Mouse (Mus musculus): ENCODE data around the gene Tmem239. TPM values are rescaled to one million over a fixed set of nuclear protein-coding genes. Genes with fewer than 3 reads are reported as not detected.

Gene Tmem239
- polyA plus RNA-seq, 1 experiment: not detected

DNA sequence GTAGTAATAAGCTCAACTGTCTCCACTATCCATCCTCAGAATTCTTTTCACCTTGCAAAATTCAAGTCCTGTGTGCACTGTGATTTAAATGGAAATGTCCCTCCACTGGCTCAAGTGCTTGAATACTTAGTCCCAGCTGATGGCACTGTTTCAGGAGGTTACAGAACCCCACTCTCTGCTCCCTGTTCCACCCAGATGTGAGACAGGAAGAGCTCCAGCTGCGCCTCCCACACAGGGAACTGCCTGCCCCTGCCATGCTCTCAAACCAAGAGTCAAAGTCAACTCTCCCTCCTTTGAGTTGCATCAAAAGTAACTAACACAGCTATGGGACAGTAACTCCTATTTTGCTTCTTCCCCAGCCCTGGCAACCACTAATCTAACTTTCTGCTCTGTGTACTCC lies 20.1 kb upstream of the Tmem239 start:
- H3K27ac ChIP-seq (ENCODE audit: insufficient read depth, low read depth, low read length): no peak overlapping the region
- TF ChIP-seq CTCF (IDR thresholded peaks at IDR 0.05; ENCODE audit: low read depth, low read length) (no peak), POLR2A (IDR thresholded peaks at IDR 0.05; ENCODE audit: borderline replicate concordance, low read depth, low read length) (no peak)
- no peak overlapping the region for H3K4me3 ChIP-seq (ENCODE audit: insufficient read depth, low read length)
- H3K4me1 ChIP-seq (ENCODE audit: control insufficient read depth, insufficient read depth, low read length): no peaks in the 10 kb centered on the region

DNA sequence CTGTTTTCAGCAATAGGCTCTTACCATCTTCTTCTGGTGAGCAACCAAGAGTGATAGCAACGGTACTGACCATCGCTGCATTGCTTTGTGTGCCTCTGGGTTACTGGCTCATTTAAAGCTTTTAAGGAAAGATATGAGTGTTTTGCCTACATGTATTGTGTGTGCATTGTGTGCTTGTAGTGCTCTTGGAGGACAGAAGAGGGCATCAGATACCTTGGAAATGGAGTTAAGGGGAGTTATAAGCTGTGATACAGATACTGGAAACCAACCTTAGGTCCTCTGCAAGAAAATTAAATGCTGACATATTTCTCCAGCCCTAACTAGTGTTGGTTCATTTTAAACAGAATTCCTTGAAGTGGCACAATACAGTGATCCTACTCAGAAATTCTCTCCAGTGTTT lies 17.5 kb upstream of the Tmem239 start:
- no peak for TF ChIP-seq CTCF (IDR thresholded peaks at IDR 0.05; ENCODE audit: low read depth, low read length)
- no peak for TF ChIP-seq POLR2A (IDR thresholded peaks at IDR 0.05; ENCODE audit: borderline replicate concordance, low read depth, low read length)
- Histone ChIP-seq H3K4me3 (ENCODE audit: insufficient read depth, low read length) (no peak overlapping the region), H3K4me1 (ENCODE audit: control insufficient read depth, insufficient read depth, low read length) (no peaks in the 10 kb centered on the region), H3K27ac (ENCODE audit: insufficient read depth, low read depth, low read length) (no peak overlapping the region)

DNA sequence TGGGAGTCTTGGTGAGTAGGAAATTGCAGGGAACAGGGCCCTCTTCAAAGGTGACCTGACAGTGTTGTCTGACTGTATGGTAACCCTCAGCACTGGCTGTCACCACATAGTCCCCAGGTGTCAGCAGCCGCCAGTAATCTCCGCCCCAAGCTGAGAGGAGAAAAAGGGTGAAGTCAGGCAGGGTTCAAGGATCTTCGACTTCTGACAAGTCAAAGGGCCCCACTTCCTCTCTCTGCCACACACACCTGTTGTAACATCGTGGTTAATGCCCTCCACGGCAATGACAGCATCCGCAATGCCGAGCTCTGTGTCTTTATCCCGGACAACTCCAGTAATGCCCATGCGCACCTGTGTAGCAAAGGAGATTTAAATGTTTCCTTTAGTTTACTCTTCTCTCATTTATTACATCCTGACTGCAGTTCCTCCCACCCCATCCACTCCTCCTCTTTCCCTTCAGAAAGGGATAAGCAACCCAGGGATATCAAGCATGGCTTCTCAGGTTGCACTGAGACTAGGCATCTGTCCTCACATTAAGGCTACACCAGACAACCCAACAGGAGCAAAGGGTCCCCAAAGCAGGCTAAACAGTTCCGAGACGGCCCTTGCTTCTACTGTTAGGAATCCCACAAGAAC lies 15.2 kb upstream of the Tmem239 start:
- Histone ChIP-seq H3K27ac (ENCODE audit: insufficient read depth, low read depth, low read length) (no peak overlapping the region), H3K4me1 (ENCODE audit: control insufficient read depth, insufficient read depth, low read length) (no peaks in the 10 kb centered on the region), H3K4me3 (ENCODE audit: insufficient read depth, low read length) (no peak overlapping the region)
- TF ChIP-seq POLR2A (IDR thresholded peaks at IDR 0.05; ENCODE audit: borderline replicate concordance, low read depth, low read length): no peak
- TF ChIP-seq CTCF (IDR thresholded peaks at IDR 0.05; ENCODE audit: low read depth, low read length): no peak

DNA sequence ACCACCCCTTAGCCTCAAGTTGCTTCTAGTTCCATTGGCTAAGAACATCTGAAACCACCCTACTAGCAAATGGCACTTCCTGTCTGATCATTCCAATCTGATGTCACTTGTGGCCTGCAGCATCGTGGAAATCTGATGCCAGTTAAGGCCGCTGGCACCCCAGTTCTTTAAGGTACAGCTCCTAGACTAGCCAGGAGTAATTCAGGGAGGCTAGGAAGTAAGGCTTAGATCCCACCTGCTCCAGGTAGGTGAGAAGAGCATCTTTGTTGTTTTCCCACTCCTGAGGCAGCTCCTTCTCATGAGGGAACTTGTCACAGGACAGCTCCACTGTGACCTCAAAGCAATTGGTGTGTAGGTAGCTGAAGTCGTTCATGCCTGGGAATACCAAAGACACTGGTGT lies 13.4 kb upstream of the Tmem239 start:
- Histone ChIP-seq H3K4me1 (ENCODE audit: control insufficient read depth, insufficient read depth, low read length) (no peaks in the 10 kb centered on the region), H3K27ac (ENCODE audit: insufficient read depth, low read depth, low read length) (no peak overlapping the region), H3K4me3 (ENCODE audit: insufficient read depth, low read length) (no peak overlapping the region)
- TF ChIP-seq POLR2A (IDR thresholded peaks at IDR 0.05; ENCODE audit: borderline replicate concordance, low read depth, low read length) (no peak), CTCF (IDR thresholded peaks at IDR 0.05; ENCODE audit: low read depth, low read length) (no peak)

DNA sequence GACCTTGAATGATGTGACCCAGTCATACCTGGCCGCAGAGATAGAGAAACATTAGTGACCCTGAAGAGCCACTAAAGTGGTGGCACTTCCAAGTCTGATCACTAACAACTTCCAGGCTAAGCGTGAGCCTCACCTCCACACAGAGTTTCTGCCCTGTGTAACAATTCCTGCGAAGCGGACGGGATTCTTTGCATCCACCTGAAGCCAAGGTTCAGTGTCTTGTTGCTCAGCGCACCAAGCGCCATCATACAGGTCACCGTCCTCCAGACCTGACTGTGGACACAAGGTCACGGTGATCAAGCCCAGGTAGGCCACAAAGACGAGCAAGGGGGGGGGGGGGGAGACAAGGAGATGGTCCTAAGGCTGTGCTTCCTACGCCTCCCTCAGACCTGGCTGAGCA lies 10.6 kb upstream of the Tmem239 start:
- H3K4me3 ChIP-seq (ENCODE audit: insufficient read depth, low read length): no peak overlapping the region
- no peak overlapping the region for H3K27ac ChIP-seq (ENCODE audit: insufficient read depth, low read depth, low read length)
- H3K4me1 ChIP-seq (ENCODE audit: control insufficient read depth, insufficient read depth, low read length): no peaks in the 10 kb centered on the region
- TF ChIP-seq CTCF (IDR thresholded peaks at IDR 0.05; ENCODE audit: low read depth, low read length) (no peak), POLR2A (IDR thresholded peaks at IDR 0.05; ENCODE audit: borderline replicate concordance, low read depth, low read length) (no peak)

DNA sequence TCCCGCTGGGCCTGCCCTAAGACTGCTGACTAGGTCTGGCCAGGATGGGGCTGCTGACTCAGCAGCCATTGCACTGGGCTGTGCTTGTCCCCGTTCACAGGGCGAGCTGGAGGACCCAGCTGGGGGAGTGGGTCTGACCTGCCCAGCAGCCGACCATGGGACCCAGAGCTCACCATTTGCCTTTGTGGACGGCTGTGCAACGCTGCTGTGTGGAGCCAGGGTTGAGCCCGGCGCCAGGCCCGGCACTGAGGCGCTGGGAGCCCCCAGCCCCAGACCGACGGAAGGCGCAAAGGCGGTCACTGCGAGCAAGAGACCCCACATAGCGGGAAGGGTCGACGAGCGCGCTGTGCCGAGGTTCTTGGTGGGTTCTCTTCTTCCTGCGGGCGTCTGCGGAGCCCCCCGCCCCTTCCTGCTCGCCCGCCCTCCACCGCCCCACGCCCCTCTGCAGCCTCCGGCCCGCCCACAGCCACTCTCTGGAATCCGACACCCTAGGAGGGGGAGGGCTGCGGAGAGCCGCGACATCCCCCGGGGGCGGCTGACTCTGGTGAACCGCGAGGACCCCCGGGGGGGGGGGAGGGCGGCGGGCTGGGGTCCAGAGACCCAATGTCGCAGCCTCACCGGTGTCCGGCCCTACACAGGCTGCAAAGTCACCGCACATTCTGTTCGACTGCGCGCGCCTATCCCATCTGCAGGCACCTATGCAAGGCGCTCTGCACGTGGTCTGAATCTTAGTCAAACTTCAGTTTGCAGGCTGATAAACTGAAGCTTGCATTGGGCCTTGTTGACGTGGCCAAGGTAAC lies 8.9 kb upstream of the Tmem239 start, which contains the start of gene Cpxm1:
Cpxm1 (minus strand) TSS at position 389 of the 800 bp plus-strand sequence.
- Histone ChIP-seq H3K4me1 (ENCODE audit: control insufficient read depth, insufficient read depth, low read length) (no peaks in the 10 kb centered on the region), H3K4me3 (ENCODE audit: insufficient read depth, low read length) (no peak within 1 kb of the TSS), H3K27ac (ENCODE audit: insufficient read depth, low read depth, low read length) (no peak within 1 kb of the TSS)
- TF ChIP-seq CTCF (IDR thresholded peaks at IDR 0.05; ENCODE audit: low read depth, low read length) (no peak), POLR2A (IDR thresholded peaks at IDR 0.05; ENCODE audit: borderline replicate concordance, low read depth, low read length) (no peak)

DNA sequence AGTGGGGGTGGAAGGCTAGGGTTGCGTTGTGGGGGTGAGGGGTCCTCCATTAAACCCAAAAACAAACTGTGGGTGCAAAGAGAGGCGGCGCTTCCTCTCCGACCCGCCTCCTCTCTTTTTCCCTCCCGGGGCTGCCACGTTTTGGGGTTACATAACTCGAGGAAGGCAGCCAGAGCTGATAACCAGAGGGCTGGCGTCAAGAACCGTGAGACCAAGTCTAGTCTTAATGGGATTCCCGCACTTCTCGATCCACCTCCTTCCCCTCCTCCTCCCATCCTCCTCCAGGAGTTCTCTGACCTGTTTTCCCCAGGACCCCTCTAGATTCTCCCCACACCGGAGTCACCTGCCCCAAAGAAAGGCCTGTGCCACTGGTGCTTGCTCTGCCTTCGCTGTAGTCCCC lies 8.2 kb upstream of the Tmem239 start:
- H3K4me3 ChIP-seq (ENCODE audit: insufficient read depth, low read length): no peak overlapping the region
- H3K4me1 ChIP-seq (ENCODE audit: control insufficient read depth, insufficient read depth, low read length): no peaks in the 10 kb centered on the region
- no peak overlapping the region for H3K27ac ChIP-seq (ENCODE audit: insufficient read depth, low read depth, low read length)
- TF ChIP-seq POLR2A (IDR thresholded peaks at IDR 0.05; ENCODE audit: borderline replicate concordance, low read depth, low read length): no peak
- TF ChIP-seq CTCF (IDR thresholded peaks at IDR 0.05; ENCODE audit: low read depth, low read length): no peak

DNA sequence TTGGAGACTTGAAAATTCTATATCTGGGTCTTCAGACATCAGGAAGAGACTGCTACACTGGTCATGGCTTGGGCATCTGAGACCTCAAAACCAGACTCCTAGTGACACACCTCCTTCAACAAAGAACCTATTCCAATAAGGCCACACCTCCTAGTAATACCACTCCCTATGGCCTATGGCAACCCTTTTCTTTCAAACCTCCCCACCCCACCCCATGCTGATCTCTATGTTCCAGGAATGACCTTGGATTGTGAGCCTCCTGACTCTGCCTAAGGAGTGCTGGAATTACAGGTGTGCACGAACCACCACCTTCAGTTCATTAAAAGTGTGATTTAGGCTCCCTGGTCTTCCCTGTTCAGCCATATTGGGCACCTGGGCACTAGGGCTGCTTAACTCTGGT lies 6.2 kb upstream of the Tmem239 start:
- H3K4me1 ChIP-seq (ENCODE audit: control insufficient read depth, insufficient read depth, low read length): no peaks in the 10 kb centered on the region
- no peak overlapping the region for H3K4me3 ChIP-seq (ENCODE audit: insufficient read depth, low read length)
- TF ChIP-seq POLR2A (IDR thresholded peaks at IDR 0.05; ENCODE audit: borderline replicate concordance, low read depth, low read length) (no peak), CTCF (IDR thresholded peaks at IDR 0.05; ENCODE audit: low read depth, low read length) (no peak)
- no peak overlapping the region for H3K27ac ChIP-seq (ENCODE audit: insufficient read depth, low read depth, low read length)

DNA sequence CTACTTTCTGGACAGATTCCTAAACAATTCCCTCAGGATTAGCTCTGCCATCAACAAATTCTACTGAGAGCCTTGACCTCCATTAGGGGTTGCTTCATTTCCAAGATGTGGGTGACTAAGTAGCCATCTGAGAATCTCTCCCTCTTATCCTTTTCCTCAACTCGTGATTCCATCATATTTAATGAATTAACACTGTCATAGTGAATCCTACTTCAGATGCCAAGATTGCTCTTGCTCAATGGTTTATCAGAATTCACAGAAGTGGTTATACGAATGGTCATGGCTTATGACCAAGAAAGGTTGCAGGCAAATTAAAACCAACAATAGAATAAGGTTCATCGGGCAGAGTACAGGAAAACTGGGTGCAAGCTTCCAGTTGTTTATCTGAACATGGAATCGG lies 4.4 kb upstream of the Tmem239 start:
- TF ChIP-seq CTCF (IDR thresholded peaks at IDR 0.05; ENCODE audit: low read depth, low read length) (no peak), POLR2A (IDR thresholded peaks at IDR 0.05; ENCODE audit: borderline replicate concordance, low read depth, low read length) (no peak)
- no peak overlapping the region for H3K4me3 ChIP-seq (ENCODE audit: insufficient read depth, low read length)
- no peaks in the 10 kb centered on the region for H3K4me1 ChIP-seq (ENCODE audit: control insufficient read depth, insufficient read depth, low read length)
- no peak overlapping the region for H3K27ac ChIP-seq (ENCODE audit: insufficient read depth, low read depth, low read length)

DNA sequence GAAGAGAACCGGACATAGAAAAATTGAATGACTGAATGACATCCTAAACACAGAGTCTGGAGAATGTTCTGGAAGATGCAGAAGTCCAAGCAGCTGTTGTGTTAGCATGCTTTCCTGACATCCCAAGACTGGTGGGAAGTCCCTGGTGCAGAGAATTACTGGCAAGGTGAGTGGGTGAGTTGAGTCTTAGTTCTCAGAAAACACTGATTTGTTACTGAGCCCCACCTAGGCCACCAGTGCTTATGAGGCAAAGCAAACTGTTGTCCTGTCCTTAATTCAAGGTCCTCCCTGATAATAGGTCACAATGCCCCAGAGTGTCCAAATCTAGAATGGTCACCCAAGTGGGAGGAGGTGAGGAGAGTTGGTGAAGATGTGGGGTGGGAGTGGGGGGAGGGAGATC lies 1.3 kb upstream of the Tmem239 start, which contains the start of the genes Gm28372 and 1700020A23Rik:
Gm28372 (plus strand) TSS at position 301 of the 400 bp plus-strand sequence.
1700020A23Rik (plus strand) TSS at position 321 of the 400 bp plus-strand sequence.
- TF ChIP-seq CTCF (IDR thresholded peaks at IDR 0.05; ENCODE audit: low read depth, low read length) (no peak), POLR2A (IDR thresholded peaks at IDR 0.05; ENCODE audit: borderline replicate concordance, low read depth, low read length) (no peak)

More for the DNA sequence above, 1.3 kb upstream of the Tmem239 start, which contains the start of the genes Gm28372 and 1700020A23Rik:
- no peak within 1 kb of the TSS for H3K27ac ChIP-seq (ENCODE audit: insufficient read depth, low read depth, low read length)
- no peaks in the 10 kb centered on the region for H3K4me1 ChIP-seq (ENCODE audit: control insufficient read depth, insufficient read depth, low read length)
- H3K4me3 ChIP-seq (ENCODE audit: insufficient read depth, low read length): no peak within 1 kb of the TSS
